Comparison of ENCODE assay signal across 14 mouse cellular contexts in the genomic region with DNA sequence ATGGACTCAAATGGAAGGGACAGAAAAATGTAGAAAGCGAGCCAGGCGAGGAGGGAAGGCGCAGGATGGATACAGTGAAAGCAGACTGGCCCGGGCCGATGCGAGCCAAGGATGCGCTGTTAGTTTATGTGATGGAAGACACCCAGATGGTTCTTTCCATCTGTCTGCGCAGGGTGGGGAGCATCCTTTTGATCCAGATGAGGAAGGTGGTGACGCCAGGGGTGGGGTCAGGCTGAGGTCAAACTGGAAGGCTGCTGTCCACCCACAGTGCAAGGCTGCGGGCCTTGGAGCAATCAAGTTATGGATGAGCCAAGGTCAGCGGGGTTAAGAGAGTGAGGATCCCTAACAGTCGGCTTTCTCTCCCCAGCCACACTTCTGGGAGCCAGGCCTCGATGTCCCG. TPM values are rescaled to one million over a fixed set of nuclear protein-coding genes. Genes with fewer than 3 reads are reported as not detected.
DNase-seq lines count a peak whose midpoint lies in the region; ATAC-seq and TF ChIP-seq lines count a peak whose summit lies in the region.
"Had no signal": no experiment of that assay in that cellular context is flagged by ENCODE, and none has a peak within 500 bp of the region (broad histone marks: within the 10 kb centered on the region; RNA-seq: fewer than 3 reads in every experiment).

No protein-coding gene starts in this region.

- H3K27me3 ChIP-seq in kidney, postnatal 0 days (ENCODE audit: insufficient read depth, low read length), result no peaks in the 10 kb centered on the region
- no peaks in the 10 kb centered on the region for H3K27me3 ChIP-seq in kidney, embryonic 15.5 days
- no peaks in the 10 kb centered on the region for H3K27me3 ChIP-seq in forebrain, embryonic 15.5 days
- H3K27me3 ChIP-seq: limb, embryonic 15.5 days had no signal

- H3K4me2 ChIP-seq in kidney, postnatal 0 days (ENCODE audit: low read length), result no peak overlapping the region
- no peak overlapping the region for H3K4me2 ChIP-seq in kidney, embryonic 15.5 days
- H3K4me2 ChIP-seq in forebrain, embryonic 15.5 days (replicated peaks), result no peak overlapping the region
- H3K4me2 ChIP-seq: heart, embryonic 11.5 days; limb, embryonic 15.5 days had no signal

- no peak for TF ChIP-seq CTCF in kidney, postnatal 0 days (IDR thresholded peaks at IDR 0.05; ENCODE audit: low read depth)
- TF ChIP-seq CTCF in brain, embryonic 14.5 days (IDR thresholded peaks at IDR 0.05; ENCODE audit: borderline replicate concordance, extremely low read depth, insufficient read depth, insufficient read length), result no peak

- no peak overlapping the region for H3K9ac ChIP-seq in kidney, postnatal 0 days (ENCODE audit: low read depth, low read length)
- H3K9ac ChIP-seq in kidney, embryonic 15.5 days, result no peak overlapping the region
- H3K9ac ChIP-seq in forebrain, embryonic 15.5 days (replicated peaks), result no peak overlapping the region
- H3K9ac ChIP-seq: limb, embryonic 15.5 days had no signal

- 0 out of 2 replicates have a peak, but pooled peaks have one; percentile 17 for ATAC-seq in kidney, postnatal 0 days (replicated peaks; ENCODE audit: low FRiP score, low read depth)
- ATAC-seq in kidney, embryonic 15.5 days (replicated peaks; ENCODE audit: low FRiP score), result no peak
- no peak for ATAC-seq in forebrain, embryonic 15.5 days (replicated peaks)

- H3K9me3 ChIP-seq in kidney, postnatal 0 days (replicated peaks; ENCODE audit: low read length), result no peaks in the 10 kb centered on the region
- no peaks in the 10 kb centered on the region for H3K9me3 ChIP-seq in kidney, embryonic 15.5 days (replicated peaks)
- no peaks in the 10 kb centered on the region for H3K9me3 ChIP-seq in forebrain, embryonic 15.5 days
- H3K9me3 ChIP-seq: limb, embryonic 15.5 days had no signal

- H3K4me1 ChIP-seq in kidney, postnatal 0 days (replicated peaks; ENCODE audit: insufficient read depth, low read length), result no peaks in the 10 kb centered on the region
- 0 out of 2 replicates have a peak, but pooled peaks cover 4% of the 10 kb centered on the region for H3K4me1 ChIP-seq in kidney, embryonic 15.5 days
- H3K4me1 ChIP-seq in forebrain, embryonic 15.5 days, result peaks cover 24% of the 10 kb centered on the region

- no peak for TF ChIP-seq POLR2A in brain, embryonic 14.5 days (IDR thresholded peaks at IDR 0.05; ENCODE audit: borderline replicate concordance, extremely low read depth, insufficient read depth, insufficient read length, poor library complexity, severe bottlenecking)

- no peak for DNase-seq in kidney, postnatal 0 days (ENCODE audit: low spot score)
- DNase-seq in brain, embryonic 14.5 days (ENCODE audit: low read depth), result peak; percentile 32
- peak; percentile 63 to 83 for DNase-seq in lung, postnatal 4 days
- DNase-seq in spleen, postnatal 14 days (ENCODE audit: low spot score in 2 of 2), result no peak
- DNase-seq in layer of hippocampus, postnatal 25 days (ENCODE audit: extremely low spot score in 1 of 2, low spot score in 1 of 2), result no peak
- no peak for DNase-seq in heart, postnatal 4 days
- DNase-seq: kidney, adult 11 months had no signal

- H3K27ac ChIP-seq in kidney, postnatal 0 days, result no peak overlapping the region
- H3K27ac ChIP-seq in kidney, embryonic 15.5 days, result no peak overlapping the region
- peak overlapping the region; percentile 86 for H3K27ac ChIP-seq in forebrain, embryonic 15.5 days (replicated peaks)

- H3K36me3 ChIP-seq in kidney, postnatal 0 days (ENCODE audit: insufficient read depth, low read length), result no peaks in the 10 kb centered on the region
- H3K36me3 ChIP-seq in kidney, embryonic 15.5 days, result no peaks in the 10 kb centered on the region
- H3K36me3 ChIP-seq in forebrain, embryonic 15.5 days, result no peaks in the 10 kb centered on the region
- H3K36me3 ChIP-seq: limb, embryonic 15.5 days had no signal

- H3K4me3 ChIP-seq in kidney, postnatal 0 days (replicated peaks; ENCODE audit: low read depth, low read length), result no peak overlapping the region
- no peak overlapping the region for H3K4me3 ChIP-seq in kidney, embryonic 15.5 days (replicated peaks)
- H3K4me3 ChIP-seq in forebrain, embryonic 15.5 days, result no peak overlapping the region
- H3K4me3 ChIP-seq: limb, embryonic 15.5 days had no signal

- 55% methylated on average over 14 of the region's 14 CpGs for WGBS in kidney, postnatal 0 days
- 48% methylated on average over 14 of the region's 14 CpGs for WGBS in kidney, embryonic 15.5 days
- WGBS in forebrain, embryonic 15.5 days, result 75% methylated on average over 14 of the region's 14 CpGs

RNA-seq across cellular contexts. Expression of gene Car5a, which starts 8.3 kb away (rescaled TPM):
- 0.12 and 0.23 TPM in 2 replicates for polyA plus RNA-seq in kidney, postnatal 0 days (2015; fragmentation: Nextera tagmentation; extraction: Ambion mirVana)
- polyA plus RNA-seq in kidney, embryonic 15.5 days (2015; fragmentation: Nextera tagmentation; extraction: Ambion mirVana), result 0.40 TPM in 1 of 2 replicates, not detected in the other
- 0.14 and 0.44 TPM in 2 replicates for polyA plus RNA-seq in brain, embryonic 14.5 days (2012; rRNA removed)
- 0.37 and 0.43 TPM in 2 replicates for polyA plus RNA-seq in forebrain, embryonic 15.5 days (2015; fragmentation: Nextera tagmentation; extraction: Ambion mirVana)
- not detected for total RNA-seq in layer of hippocampus, postnatal 25 days (2021)
- total RNA-seq in heart, postnatal 4 days (2021), result not detected
- total RNA-seq: layer of hippocampus, postnatal 10 days; megakaryocyte progenitor cell, adult 5-6 weeks had no signal
- polyA plus RNA-seq: heart, embryonic 11.5 days; limb, embryonic 15.5 days; stomach, embryonic 14.5 days had no signal

RNA-seq across cellular contexts. Expression of gene Banp, which starts 13.2 kb away (rescaled TPM):
- polyA plus RNA-seq in kidney, postnatal 0 days (2015; fragmentation: Nextera tagmentation; extraction: Ambion mirVana), result 23.1 and 24.6 TPM in 2 replicates
- polyA plus RNA-seq in kidney, embryonic 15.5 days (2015; fragmentation: Nextera tagmentation; extraction: Ambion mirVana), result 41.2 and 43.3 TPM in 2 replicates
- polyA plus RNA-seq in brain, embryonic 14.5 days (2012; rRNA removed), result 114 and 148 TPM in 2 replicates
- polyA plus RNA-seq in forebrain, embryonic 15.5 days (2015; fragmentation: Nextera tagmentation; extraction: Ambion mirVana), result 64.8 and 65.3 TPM in 2 replicates
- 10 to 100 TPM; 39.4 to 41.7 TPM for total RNA-seq in layer of hippocampus, postnatal 25 days (2021)
- total RNA-seq in heart, postnatal 4 days (2021), result 10 to 100 TPM in 1 of 2 experiments, 1 to 10 TPM in 1; 9.1 to 10.3 TPM

RNA-seq across cellular contexts. Expression of gene Slc7a5, which starts 28.9 kb away (rescaled TPM):
- 9.2 and 10.2 TPM in 2 replicates for polyA plus RNA-seq in kidney, postnatal 0 days (2015; fragmentation: Nextera tagmentation; extraction: Ambion mirVana)
- 16.7 and 19.3 TPM in 2 replicates for polyA plus RNA-seq in kidney, embryonic 15.5 days (2015; fragmentation: Nextera tagmentation; extraction: Ambion mirVana)
- 98.8 and 113 TPM in 2 replicates for polyA plus RNA-seq in brain, embryonic 14.5 days (2012; rRNA removed)
- polyA plus RNA-seq in forebrain, embryonic 15.5 days (2015; fragmentation: Nextera tagmentation; extraction: Ambion mirVana), result 39.2 and 45.8 TPM in 2 replicates
- 10 to 100 TPM; 66.6 to 75.5 TPM for total RNA-seq in layer of hippocampus, postnatal 25 days (2021)
- total RNA-seq in heart, postnatal 4 days (2021), result 10 to 100 TPM; 21.5 to 24.5 TPM

Comparison
In these comparisons a context has a peak if more than half of its experiments do, and no peak if none do; other contexts are left out.
1. DNase-seq: peak in brain, embryonic 14.5 days (single experiment) and lung, postnatal 4 days (2 of 2); none in kidney, postnatal 0 days (single experiment), spleen, postnatal 14 days (0 of 2), layer of hippocampus, postnatal 25 days (0 of 2) and heart, postnatal 4 days (single experiment).